Mouse (Mus musculus) forebrain, embryonic 14.5 days (tissue): ENCODE measurements around the gene S100a2. TPM values are rescaled to one million over a fixed set of nuclear protein-coding genes. Genes with fewer than 3 reads are reported as not detected.

Source experiments
- ATAC-seq: fragments of 200-750 bp; cut with Nextera tagmentation; 2 replicates; pipeline ENCODE4 v1.8.0; 2017; ENCODE audit warnings: mild to moderate bottlenecking, moderate library complexity
- DNase-seq: peaks from one replicate; pipeline ENCODE4 v3.0.0-alpha.2; 2015; ENCODE audit warnings: low spot score
- H3K27ac ChIP-seq: fragments of 300-500 bp; sonication (generic); 2 replicates; pipeline ENCODE4 v1.5.1; 2014; ENCODE audit warnings: low read depth, mild to moderate bottlenecking, control low read depth, low read length, moderate library complexity
- H3K27me3 ChIP-seq: fragments of 300-500 bp; sonication (generic); replicated peaks from 2 replicates; pipeline ENCODE4 v1.6.1; 2014; ENCODE audit warnings: low read length, control low read depth, mixed read lengths; ENCODE audit not compliant: control insufficient read depth, insufficient read depth
- H3K36me3 ChIP-seq: fragments of 300-500 bp; sonication (generic); 2 replicates; pipeline ENCODE4 v1.6.1; 2014; ENCODE audit warnings: low read length, control low read depth; ENCODE audit not compliant: control insufficient read depth, insufficient read depth
- H3K4me1 ChIP-seq: fragments of 300-500 bp; sonication (generic); 2 replicates; pipeline ENCODE4 v1.6.1; 2014; ENCODE audit warnings: antibody characterized with exemption, low read length, control low read depth; ENCODE audit not compliant: control insufficient read depth, insufficient read depth
- H3K4me2 ChIP-seq: fragments of 300-500 bp; sonication (generic); 2 replicates; pipeline ENCODE4 v1.6.1; 2014; ENCODE audit warnings: mild to moderate bottlenecking, control low read depth, low read length
- H3K4me3 ChIP-seq: fragments of 300-500 bp; sonication (generic); 2 replicates; pipeline ENCODE4 v1.5.1; 2014; ENCODE audit warnings: low read depth, low read length, control low read depth
- H3K9ac ChIP-seq: fragments of 300-500 bp; sonication (generic); 2 replicates; pipeline ENCODE4 v1.6.1; 2014; ENCODE audit warnings: mild to moderate bottlenecking, low read length, control low read depth, moderate library complexity
- H3K9me3 ChIP-seq: fragments of 300-500 bp; sonication (generic); replicated peaks from 2 replicates; pipeline ENCODE4 v1.6.1; 2016; ENCODE audit warnings: low read length, control low read depth, mixed read lengths; ENCODE audit not compliant: control insufficient read depth
- WGBS: fragments of 180-500 bp; shearing (Covaris S2); extraction: QIAGEN DNeasy Blood & Tissue Kit; methylation state at CpG from one replicate; pipeline ENCODE4 v1.1.7; 2014; 5-methylcytosine and 5-hydroxymethylcytosine counted together
- polyA plus RNA-seq: library from polyadenylated mRNA; unstranded; fragments of >200 nt; fragmentation: Nextera tagmentation; extraction: Ambion mirVana; gene quantifications from 2 replicates; pipeline ENCODE4 v1.2.1, GENCODE M21; 2014

S100a2 gene
- polyA plus RNA-seq, 1 experiment from 2014 or later = not detected

- Histone ChIP-seq H3K9ac (no peak overlapping the region), H3K27me3 (no peaks in the 10 kb centered on the region), H3K9me3 (no peaks in the 10 kb centered on the region), H3K4me3 (no peak overlapping the region), H3K4me2 (no peak overlapping the region), H3K4me1 (peaks cover 8% of the 10 kb centered on the region), H3K36me3 (no peaks in the 10 kb centered on the region), H3K27ac (no peak overlapping the region)
- DNase-seq = no peak
- no peak for ATAC-seq
- WGBS = 78% methylated on average over 8 of the region's 8 CpGs
Measured at GRCm38 (mm10) chr3:90600458-90601195, 10.6 kb downstream of the S100a2 start.

- WGBS = 85% methylated on average over 11 of the region's 11 CpGs
- Histone ChIP-seq H3K4me1 (peaks cover 8% of the 10 kb centered on the region), H3K9me3 (no peaks in the 10 kb centered on the region), H3K9ac (no peak within 1 kb of the TSS), H3K4me3 (no peak within 1 kb of the TSS), H3K27ac (no peak within 1 kb of the TSS), H3K27me3 (no peaks in the 10 kb centered on the region), H3K36me3 (no peaks in the 10 kb centered on the region), H3K4me2 (no peak within 1 kb of the TSS)
- ATAC-seq (no peak), DNase-seq (no peak)
Measured at GRCm38 (mm10) chr3:90601486-90602110, 11.6 kb downstream of the S100a2 start, which contains the start of gene Gm42674. Gene Gm42674, plus strand, starts transcription at chr3:90601904.

GRCm38 (mm10) chr3:90603623-90604022 lies 13.6 kb downstream of the S100a2 start, which contains the start of gene S100a4:
Gene S100a4, plus strand, starts transcription at chr3:90603771.
- no peaks in the 10 kb centered on the region for H3K27me3 ChIP-seq
- H3K4me3 ChIP-seq = no peak within 1 kb of the TSS
- H3K36me3 ChIP-seq = no peaks in the 10 kb centered on the region
- no peak within 1 kb of the TSS for H3K9ac ChIP-seq
- no peak for ATAC-seq
- peak within 1 kb of the TSS; percentile 52; the same call in 1 of the 2 replicates for H3K27ac ChIP-seq
- DNase-seq = no peak
- 68% methylated on average over 3 of the region's 3 CpGs for WGBS
- H3K4me2 ChIP-seq = no peak within 1 kb of the TSS
- no peaks in the 10 kb centered on the region for H3K9me3 ChIP-seq
- peaks cover 8% of the 10 kb centered on the region for H3K4me1 ChIP-seq

GRCm38 (mm10) chr3:90604416-90604815 lies 14.4 kb downstream of the S100a2 start:
- no peaks in the 10 kb centered on the region for H3K9me3 ChIP-seq
- H3K4me1 ChIP-seq = peaks cover 8% of the 10 kb centered on the region
- ATAC-seq = peak; percentile 83
- peak; percentile 78 for DNase-seq
- H3K27ac ChIP-seq = peak overlapping the region; percentile 52; the same call in 1 of the 2 replicates
- WGBS = 13% methylated on average over 4 of the region's 4 CpGs
- H3K36me3 ChIP-seq = no peaks in the 10 kb centered on the region
- no peak overlapping the region for H3K9ac ChIP-seq
- H3K27me3 ChIP-seq = no peaks in the 10 kb centered on the region
- H3K4me3 ChIP-seq = no peak overlapping the region
- no peak overlapping the region for H3K4me2 ChIP-seq

DNA sequence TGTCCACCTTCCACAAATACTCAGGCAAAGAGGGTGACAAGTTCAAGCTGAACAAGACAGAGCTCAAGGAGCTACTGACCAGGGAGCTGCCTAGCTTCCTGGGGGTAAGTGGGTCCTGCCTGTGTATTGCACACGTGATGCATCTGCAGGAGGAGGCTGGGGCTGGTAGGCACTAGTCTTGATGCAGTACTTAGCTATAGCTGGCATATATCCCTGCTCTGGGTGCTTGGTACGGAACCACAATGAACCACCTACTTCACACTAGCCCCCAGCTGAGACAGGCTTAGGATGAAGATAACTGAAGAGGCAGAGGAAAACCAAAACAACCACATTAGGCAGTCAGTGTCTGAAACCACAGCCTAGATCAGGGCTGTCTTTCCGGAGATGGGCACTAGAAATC lies 15.0 kb downstream of the S100a2 start:
- Histone ChIP-seq H3K9me3 (no peaks in the 10 kb centered on the region), H3K4me3 (no peak overlapping the region), H3K36me3 (no peaks in the 10 kb centered on the region), H3K4me2 (no peak overlapping the region), H3K4me1 (peaks cover 8% of the 10 kb centered on the region), H3K27me3 (no peaks in the 10 kb centered on the region), H3K9ac (no peak overlapping the region), H3K27ac (0 out of 2 replicates have a peak overlapping the region, but pooled peaks have one; percentile 52)
- ATAC-seq (peak; percentile 22; the same call in 1 of the 2 replicates), DNase-seq (no peak)
- WGBS = 81% methylated on average over 3 of the region's 3 CpGs

- H3K9me3 ChIP-seq = no peaks in the 10 kb centered on the region
- WGBS = 85% methylated on average over 2 of the region's 2 CpGs
Measured at GRCm38 (mm10) chr3:90605736-90606135, 15.7 kb downstream of the S100a2 start.

DNA sequence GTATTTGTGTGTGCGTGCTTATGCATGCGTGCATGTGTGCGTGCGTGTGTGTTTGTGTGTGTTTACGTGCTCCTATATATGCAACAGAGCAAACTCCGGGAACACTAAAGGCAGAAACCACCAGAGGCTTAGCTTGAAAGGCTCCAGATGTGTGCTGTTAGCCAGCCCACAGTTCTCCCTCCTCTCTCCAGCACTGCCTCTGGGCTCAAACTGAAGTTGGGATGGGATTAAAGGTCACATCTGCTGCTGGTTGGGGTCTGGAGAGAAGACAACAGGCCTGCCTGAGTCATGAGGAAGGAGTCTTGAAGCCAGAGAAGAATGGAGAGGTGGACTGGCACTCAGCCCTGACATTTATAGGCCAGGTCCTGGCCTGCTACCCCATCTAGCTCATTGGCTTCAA lies 16.1 kb downstream of the S100a2 start:
- Histone ChIP-seq H3K4me3 (no peak overlapping the region), H3K27ac (no peak overlapping the region), H3K9me3 (no peaks in the 10 kb centered on the region), H3K4me2 (no peak overlapping the region), H3K4me1 (peaks cover 8% of the 10 kb centered on the region), H3K9ac (no peak overlapping the region), H3K36me3 (no peaks in the 10 kb centered on the region), H3K27me3 (no peaks in the 10 kb centered on the region)
- ATAC-seq = no peak
- WGBS = 94% methylated on average over 6 of the region's 6 CpGs
- DNase-seq = no peak

More at GRCm38 (mm10) chr3:90605736-90606135, 15.7 kb downstream of the S100a2 start:
- Histone ChIP-seq H3K4me3 (no peak overlapping the region), H3K27ac (no peak overlapping the region), H3K27me3 (no peaks in the 10 kb centered on the region), H3K4me2 (no peak overlapping the region), H3K9ac (no peak overlapping the region), H3K36me3 (no peaks in the 10 kb centered on the region), H3K4me1 (peaks cover 8% of the 10 kb centered on the region)
- no peak for DNase-seq
- ATAC-seq = no peak

- DNase-seq = no peak
- Histone ChIP-seq H3K27ac (no peak overlapping the region), H3K36me3 (no peaks in the 10 kb centered on the region), H3K27me3 (no peaks in the 10 kb centered on the region), H3K9me3 (no peaks in the 10 kb centered on the region), H3K4me2 (no peak overlapping the region), H3K9ac (no peak overlapping the region), H3K4me1 (peaks cover 8% of the 10 kb centered on the region), H3K4me3 (no peak overlapping the region)
- 86% methylated on average over 3 of the region's 3 CpGs for WGBS
- no peak for ATAC-seq
Measured at GRCm38 (mm10) chr3:90607361-90607760, 17.3 kb downstream of the S100a2 start.

DNA sequence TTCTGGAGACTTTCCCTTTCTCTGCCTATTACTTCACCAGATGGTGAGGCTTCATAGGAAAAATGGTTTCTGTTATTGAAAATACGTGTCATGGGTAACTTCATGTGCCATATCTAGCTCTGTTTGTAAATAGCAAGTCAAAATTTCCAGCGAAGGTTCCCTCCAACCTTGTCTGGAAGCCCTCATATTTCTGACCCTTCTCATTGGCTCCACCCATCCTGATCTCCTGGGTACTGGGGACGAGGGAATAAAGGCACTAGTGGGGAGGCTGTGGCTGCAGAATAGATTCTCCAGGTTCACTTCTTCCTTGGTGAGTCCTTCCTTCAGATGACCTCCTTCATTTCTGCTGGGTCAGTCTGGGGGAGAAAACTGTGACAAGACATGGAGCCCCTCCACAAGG lies 18.2 kb downstream of the S100a2 start, which contains the start of gene S100a5:
Gene S100a5 (plus strand): TSS at position 301 of the 400 bp plus-strand sequence.
- Histone ChIP-seq H3K27me3 (no peaks in the 10 kb centered on the region), H3K4me1 (peaks cover 13% of the 10 kb centered on the region), H3K9ac (no peak within 1 kb of the TSS), H3K4me2 (no peak within 1 kb of the TSS), H3K36me3 (no peaks in the 10 kb centered on the region), H3K27ac (no peak within 1 kb of the TSS), H3K9me3 (no peaks in the 10 kb centered on the region), H3K4me3 (no peak within 1 kb of the TSS)
- 61% methylated on average over 3 of the region's 3 CpGs for WGBS
- ATAC-seq (no peak), DNase-seq (no peak)
